Mouse (Mus musculus) CD4-positive, CD25-positive, alpha-beta regulatory T cell, adult 9 weeks (primary cell): Measurements from ENCODE around the gene Ppp1r15a. TPM values are rescaled to one million over a fixed set of nuclear protein-coding genes. Genes with fewer than 3 reads are reported as not detected.

Experiments used
- polyA plus RNA-seq: library from polyadenylated mRNA; unstranded; fragments of 100-300 nt; shearing (Covaris generic); gene quantifications from one replicate; pipeline ENCODE4 v1.2.1, GENCODE M21; 2017

Gene Ppp1r15a
- polyA plus RNA-seq: 74.3 TPM

DNA sequence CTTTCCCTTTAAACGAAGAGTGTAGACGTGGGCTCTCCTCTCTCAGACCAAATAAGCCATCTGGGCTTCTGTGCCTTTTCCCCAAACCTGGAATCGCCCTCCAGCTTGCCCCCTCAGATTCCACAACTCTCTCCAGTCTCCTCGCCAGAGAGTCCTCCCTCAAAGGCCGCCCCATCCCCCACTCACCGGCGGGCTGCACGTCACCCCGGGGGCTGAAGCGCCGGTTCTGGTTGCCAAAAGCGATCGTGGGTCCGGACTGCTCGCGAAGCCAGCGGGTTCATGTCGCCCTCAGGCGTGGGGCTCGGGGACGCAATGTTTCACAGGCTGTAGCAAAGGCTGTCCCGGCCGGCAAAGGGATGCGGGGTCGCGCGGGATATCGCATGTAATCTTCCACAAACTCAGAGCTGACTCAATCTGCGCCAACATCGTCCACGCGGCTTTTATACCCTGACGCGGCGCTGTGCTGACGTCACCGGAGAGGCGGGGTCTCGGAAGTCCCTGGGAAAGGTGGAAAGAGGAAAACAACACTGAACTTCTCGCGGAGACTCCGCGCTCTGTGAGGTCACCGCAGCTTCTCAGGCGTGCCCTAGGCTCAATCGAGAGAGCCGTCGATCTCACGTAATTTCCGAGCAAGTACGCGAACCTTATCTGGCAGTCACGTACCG is at the start of gene Ppp1r15a, which contains the start of gene Plekha4:
Gene Ppp1r15a, minus strand, starts transcription at position 460 of the 665 bp plus-strand sequence.
Gene Plekha4, plus strand, starts transcription at position 522 of the 665 bp plus-strand sequence.

DNA sequence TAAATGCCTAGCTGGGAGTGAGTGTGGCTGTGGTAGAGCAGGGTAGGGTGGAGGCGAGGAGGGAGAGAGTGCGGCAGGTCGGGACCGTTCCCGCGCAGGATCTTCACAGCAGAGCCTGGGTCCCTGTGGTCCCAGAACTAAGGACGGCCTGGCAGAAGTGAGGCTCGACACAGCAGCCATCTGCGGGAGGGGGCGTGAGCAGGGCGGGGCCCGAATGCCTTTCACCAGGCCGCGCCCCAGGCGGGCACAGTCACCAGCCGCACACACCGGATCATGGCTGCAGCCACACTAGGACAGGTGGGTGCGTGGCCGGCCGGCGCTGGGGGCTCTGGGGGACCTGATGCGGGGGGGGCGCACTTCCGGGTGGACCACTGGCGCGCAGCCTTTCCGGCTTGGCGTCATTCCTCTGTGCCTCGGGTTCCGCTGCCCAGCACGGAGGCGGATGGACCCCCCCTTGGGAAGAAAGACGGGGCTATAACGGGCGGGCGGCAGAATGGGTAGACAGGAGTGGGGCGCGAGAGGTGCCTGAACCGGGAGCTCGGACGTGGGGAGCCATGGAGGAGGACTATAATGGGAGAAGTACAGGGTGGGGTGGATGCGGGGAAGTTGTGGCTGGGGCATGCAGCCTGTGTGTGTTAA is 44.2 kb upstream of the Ppp1r15a start, which contains the start of gene Bcat2:
Gene Bcat2, plus strand, starts transcription at position 51 of the 639 bp plus-strand sequence.

GRCm38 (mm10) chr7:45554744-45555143 is 28.7 kb upstream of the Ppp1r15a start, which contains the start of gene Hsd17b14:
TSS of gene Hsd17b14 (plus strand) at chr7:45554893.

DNA sequence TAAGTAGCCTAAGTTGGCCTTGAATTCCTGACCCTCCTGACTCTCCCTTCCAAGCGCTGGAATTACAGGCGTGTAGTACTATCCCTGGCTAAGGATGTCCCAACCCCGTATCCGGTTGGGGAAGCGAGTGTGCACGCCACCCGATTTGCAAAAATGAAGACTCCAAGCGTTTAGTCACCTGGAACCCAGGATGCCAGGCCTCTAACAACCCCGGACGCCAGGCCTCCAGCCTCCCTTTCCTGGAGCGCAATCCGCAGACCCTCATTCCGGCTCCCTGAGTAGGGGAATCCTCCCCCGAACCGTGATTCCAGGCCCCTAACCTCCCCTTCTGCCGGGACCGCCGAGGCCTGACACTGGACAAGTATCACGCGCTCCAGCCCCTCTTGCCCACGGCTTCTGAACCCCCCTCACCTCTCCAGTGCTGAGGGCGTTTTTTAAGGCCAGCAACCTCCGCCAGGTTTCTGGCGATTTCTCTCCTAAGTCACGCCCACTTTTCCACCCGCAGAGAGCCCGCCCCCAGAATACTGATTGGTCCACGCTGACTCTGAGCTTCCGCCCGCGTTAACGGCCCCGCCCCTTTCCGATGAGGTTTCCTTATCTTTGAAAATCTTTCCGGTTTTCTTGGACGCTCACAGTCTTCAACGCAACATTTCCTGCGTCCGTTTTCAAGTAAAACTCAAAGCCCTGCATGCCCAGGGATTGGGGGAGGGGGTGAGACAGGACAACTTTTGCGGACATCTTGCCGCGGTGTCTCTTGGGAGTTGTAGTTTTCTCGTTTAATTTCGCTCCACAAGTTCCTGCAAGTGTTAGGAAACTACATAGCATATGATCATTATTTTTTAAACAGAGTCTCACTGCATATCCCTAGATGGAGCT is 15.9 kb downstream of the Ppp1r15a start, which contains the start of gene Nucb1:
Gene Nucb1, minus strand, starts transcription at position 495 of the 876 bp plus-strand sequence.

DNA sequence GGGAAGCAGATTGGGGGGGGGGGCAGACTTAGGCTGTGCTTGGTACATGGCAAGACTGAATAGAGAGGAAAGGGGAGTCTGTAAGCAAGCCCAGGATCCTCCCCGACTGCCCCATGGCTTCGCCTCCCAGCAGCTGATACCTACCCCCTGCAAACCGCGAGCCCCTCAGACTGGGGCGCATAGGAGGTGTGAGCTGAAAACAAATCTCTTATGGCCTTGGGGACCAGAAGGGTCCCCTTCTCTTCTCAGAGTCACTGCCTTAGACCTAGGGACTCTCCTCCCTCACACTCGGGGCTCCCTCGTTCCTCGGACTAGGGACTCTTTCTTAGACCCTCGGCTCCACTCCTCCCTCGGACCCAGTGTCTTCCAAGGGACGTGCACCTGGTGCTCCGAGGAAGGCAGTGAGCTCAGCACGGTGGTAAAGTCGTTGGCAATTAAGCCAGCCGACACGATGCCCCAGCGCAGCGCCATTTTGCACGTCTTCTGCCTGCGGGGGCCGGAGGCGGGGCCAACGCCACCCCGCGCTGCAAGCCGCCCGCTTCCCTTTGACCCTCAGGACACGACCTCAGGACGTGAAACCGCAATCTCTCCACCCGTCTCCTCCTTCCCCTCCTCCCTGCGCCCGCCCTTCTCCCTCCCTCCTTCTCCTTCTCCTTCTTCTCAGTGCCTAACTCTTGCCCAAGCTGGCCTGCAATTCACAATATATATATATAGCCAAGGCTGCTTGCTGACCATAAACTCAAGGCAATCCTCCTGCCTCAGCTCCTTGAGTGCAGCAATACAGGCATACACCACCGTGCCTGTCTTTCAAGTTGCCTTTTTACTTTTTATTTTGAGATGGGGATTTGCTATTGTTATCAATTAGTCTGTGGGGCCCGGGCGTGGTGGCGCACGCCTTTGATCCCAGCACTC is 37.5 kb downstream of the Ppp1r15a start, which contains the start of gene Dhdh:
Gene Dhdh, minus strand, starts transcription at position 513 of the 912 bp plus-strand sequence.

GRCm38 (mm10) chr7:45486761-45487415 is 39.2 kb downstream of the Ppp1r15a start, which contains the start of gene Gm45808:
TSS of gene Gm45808 (minus strand) at chr7:45486811.

GRCm38 (mm10) chr7:45481374-45481927 is 44.6 kb downstream of the Ppp1r15a start, which contains the start of gene Tulp2:
TSS of gene Tulp2 (plus strand) at chr7:45481877.

Other genes with a start within 250 kb of the Ppp1r15a start
- gene Slc6a21, start 248.8 kb downstream of the Ppp1r15a start, polyA plus RNA-seq: not detected
- gene Trpm4, start 192.5 kb downstream of the Ppp1r15a start, polyA plus RNA-seq: 16.3 TPM
- gene Hrc, start 191.0 kb downstream of the Ppp1r15a start, polyA plus RNA-seq: not detected
- not detected for gene Ppfia3, start 159.2 kb downstream of the Ppp1r15a start, polyA plus RNA-seq
- gene Lin7b, start 155.7 kb downstream of the Ppp1r15a start, polyA plus RNA-seq: not detected
- 241 TPM for gene Snrnp70, start 130.5 kb downstream of the Ppp1r15a start, polyA plus RNA-seq
- gene Kcna7, start 120.6 kb downstream of the Ppp1r15a start, polyA plus RNA-seq: not detected
- gene Ntf5, start 112.6 kb downstream of the Ppp1r15a start, polyA plus RNA-seq: 0.41 TPM
- not detected for gene Lhb, start 105.4 kb downstream of the Ppp1r15a start, polyA plus RNA-seq
- gene Gys1, start 91.4 kb downstream of the Ppp1r15a start, polyA plus RNA-seq: 16.5 TPM
- 77.4 TPM for gene Ruvbl2, start 88.2 kb downstream of the Ppp1r15a start, polyA plus RNA-seq
- gene Ftl1, start 66.4 kb downstream of the Ppp1r15a start, polyA plus RNA-seq: 2,511 TPM
- 228 TPM for gene Bax, start 59.4 kb downstream of the Ppp1r15a start, polyA plus RNA-seq
- 1.4 TPM for gene Tulp2, start 44.4 kb downstream of the Ppp1r15a start, polyA plus RNA-seq
- 0.68 TPM for gene Gm45808, start 39.5 kb downstream of the Ppp1r15a start, polyA plus RNA-seq
- 0.88 TPM for gene Dhdh, start 37.5 kb downstream of the Ppp1r15a start, polyA plus RNA-seq
- gene Nucb1, start 15.9 kb downstream of the Ppp1r15a start, polyA plus RNA-seq: 262 TPM
- 1.0 TPM for gene Plekha4, start 62 bp upstream of the Ppp1r15a start, polyA plus RNA-seq
- 1.2 TPM for gene Hsd17b14, start 28.6 kb upstream of the Ppp1r15a start, polyA plus RNA-seq
- 84.3 TPM for gene Bcat2, start 43.9 kb upstream of the Ppp1r15a start, polyA plus RNA-seq
- not detected for gene Fgf21, start 89.2 kb upstream of the Ppp1r15a start, polyA plus RNA-seq
- not detected for gene Fut1, start 91.0 kb upstream of the Ppp1r15a start, polyA plus RNA-seq
- not detected for gene Izumo1, start 95.5 kb upstream of the Ppp1r15a start, polyA plus RNA-seq
- gene Rasip1, start 101.2 kb upstream of the Ppp1r15a start, polyA plus RNA-seq: 0.51 TPM
- 1.3 TPM for gene Mamstr, start 113.7 kb upstream of the Ppp1r15a start, polyA plus RNA-seq
- 0.25 TPM for gene Fut2, start 140.1 kb upstream of the Ppp1r15a start, polyA plus RNA-seq
- gene Ntn5, start 157.8 kb upstream of the Ppp1r15a start, polyA plus RNA-seq: not detected
- gene Sec1, start 168.1 kb upstream of the Ppp1r15a start, polyA plus RNA-seq: 0.16 TPM
- 8.2 TPM for gene Car11, start 173.6 kb upstream of the Ppp1r15a start, polyA plus RNA-seq
- gene Dbp, start 178.8 kb upstream of the Ppp1r15a start, polyA plus RNA-seq: 11.2 TPM
- gene Rpl18, start 189.2 kb upstream of the Ppp1r15a start, polyA plus RNA-seq: 2,128 TPM
- gene Sphk2, start 191.7 kb upstream of the Ppp1r15a start, polyA plus RNA-seq: 40.0 TPM
- 0.35 TPM for gene Fam83e, start 194.9 kb upstream of the Ppp1r15a start, polyA plus RNA-seq
- not detected for gene Spaca4, start 199.5 kb upstream of the Ppp1r15a start, polyA plus RNA-seq